Mouse (Mus musculus) lung, embryonic 16.5 days (tissue): ENCODE data around the gene Ubc. TPM values are rescaled to one million over a fixed set of nuclear protein-coding genes. Genes with fewer than 3 reads are reported as not detected.
"Not testable (repeated sequence)": the region's sequence is repeated elsewhere in the genome, so short reads cannot be mapped to it uniquely, and the experiment has no call there.

ENCODE experiments used
- ATAC-seq: fragments of 200-750 bp; cut with Nextera tagmentation; 2 replicates; pipeline ENCODE4 v1.8.0; 2017; ENCODE audit warnings: low read depth, mild to moderate bottlenecking, moderate library complexity
- H3K27ac ChIP-seq: fragments of 300-500 bp; sonication (generic); 2 replicates; pipeline ENCODE4 v1.5.1; 2014; ENCODE audit warnings: mild to moderate bottlenecking, control low read depth, low read length
- H3K27me3 ChIP-seq: fragments of 300-500 bp; sonication (generic); 2 replicates; pipeline ENCODE4 v1.6.1; 2014; ENCODE audit warnings: low read depth, low read length, mixed read lengths; ENCODE audit not compliant: control insufficient read depth, insufficient read depth
- H3K36me3 ChIP-seq: fragments of 300-500 bp; sonication (generic); 2 replicates; pipeline ENCODE4 v1.6.1; 2014; ENCODE audit warnings: low read length; ENCODE audit not compliant: control insufficient read depth, insufficient read depth
- H3K4me1 ChIP-seq: fragments of 300-500 bp; sonication (generic); replicated peaks from 2 replicates; pipeline ENCODE4 v1.6.1; 2014; ENCODE audit warnings: low read length, mixed read lengths; ENCODE audit not compliant: control insufficient read depth, insufficient read depth
- H3K4me2 ChIP-seq: fragments of 300-500 bp; sonication (generic); 2 replicates; pipeline ENCODE4 v1.6.1; 2014; ENCODE audit warnings: low read depth, low read length, control low read depth
- H3K4me3 ChIP-seq: fragments of 300-500 bp; sonication (generic); 2 replicates; pipeline ENCODE4 v1.5.1; 2014; ENCODE audit warnings: mild to moderate bottlenecking, low read length, control low read depth
- H3K9ac ChIP-seq: fragments of 300-500 bp; sonication (generic); 2 replicates; pipeline ENCODE4 v1.6.1; 2014; ENCODE audit warnings: low read length, control low read depth
- H3K9me3 ChIP-seq: fragments of 300-500 bp; sonication (generic); 2 replicates; pipeline ENCODE4 v1.6.1; 2016; ENCODE audit warnings: low read length; ENCODE audit not compliant: control insufficient read depth
- WGBS: fragments of 180-500 bp; shearing (Covaris S2); extraction: QIAGEN DNeasy Blood & Tissue Kit; methylation state at CpG from one replicate; pipeline ENCODE4 v1.1.7; 2014; 5-methylcytosine and 5-hydroxymethylcytosine counted together
- polyA plus RNA-seq: library from polyadenylated mRNA; unstranded; fragments of >200 nt; fragmentation: Nextera tagmentation; extraction: Ambion mirVana; gene quantifications from 2 replicates; pipeline ENCODE4 v1.2.1, GENCODE M21; 2015

The Ubc gene
- polyA plus RNA-seq, 1 experiment from 2014 or later, result 1,205 TPM

DNA sequence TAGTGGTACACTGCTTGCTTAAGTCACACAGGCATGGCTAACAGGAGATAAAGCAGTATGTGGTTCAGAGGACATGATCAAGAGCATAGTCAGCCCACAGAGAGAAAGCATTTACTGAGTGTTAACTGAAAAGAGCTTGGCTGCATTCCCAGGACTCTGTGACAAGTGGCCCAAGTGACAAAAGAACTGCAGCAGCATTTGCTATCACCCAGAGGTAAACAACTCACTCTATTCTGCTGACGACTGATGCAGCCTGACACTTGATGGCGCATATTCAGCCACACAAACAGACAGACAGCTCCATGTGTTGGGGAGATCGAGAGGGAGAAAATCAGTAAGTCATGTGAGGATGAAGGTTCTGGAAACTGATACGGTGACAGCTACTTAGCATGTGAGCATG is 23.8 kb upstream of the Ubc start:
- Histone ChIP-seq H3K4me3 (no peak overlapping the region), H3K4me2 (no peak overlapping the region), H3K4me1 (peaks cover 4% of the 10 kb centered on the region), H3K36me3 (peaks cover 45% of the 10 kb centered on the region), H3K9me3 (no peaks in the 10 kb centered on the region), H3K27me3 (no peaks in the 10 kb centered on the region), H3K9ac (no peak overlapping the region), H3K27ac (no peak overlapping the region)
- 51% methylated on average over 4 of the region's 4 CpGs for WGBS
- no peak for ATAC-seq

DNA sequence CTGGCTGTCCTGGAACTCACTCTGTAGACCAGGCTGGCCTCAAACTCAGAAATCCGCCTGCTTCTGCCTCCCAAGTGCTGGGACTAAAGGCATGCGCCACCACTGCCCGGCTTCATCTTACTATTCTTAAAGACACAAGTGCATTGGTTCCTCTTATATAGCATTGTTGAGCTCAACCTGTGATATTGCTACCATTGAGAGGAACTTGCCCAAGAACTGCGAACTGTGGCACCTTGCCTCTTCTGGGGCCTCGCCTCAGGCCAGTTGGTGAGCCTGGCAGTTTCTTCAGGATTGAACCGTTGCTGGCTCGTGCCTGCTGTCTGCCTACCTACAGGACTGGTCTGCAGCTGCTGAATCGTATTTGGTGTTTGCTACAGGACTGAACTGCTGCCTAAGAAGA is 22.5 kb upstream of the Ubc start:
- H3K36me3 ChIP-seq, result peaks cover 35% of the 10 kb centered on the region
- H3K4me1 ChIP-seq, H3K9me3 ChIP-seq, H3K9ac ChIP-seq, H3K4me2 ChIP-seq, H3K4me3 ChIP-seq, ATAC-seq, H3K27ac ChIP-seq, H3K27me3 ChIP-seq: not testable (repeated sequence)
- 87% methylated on average over 8 of the region's 8 CpGs for WGBS

DNA sequence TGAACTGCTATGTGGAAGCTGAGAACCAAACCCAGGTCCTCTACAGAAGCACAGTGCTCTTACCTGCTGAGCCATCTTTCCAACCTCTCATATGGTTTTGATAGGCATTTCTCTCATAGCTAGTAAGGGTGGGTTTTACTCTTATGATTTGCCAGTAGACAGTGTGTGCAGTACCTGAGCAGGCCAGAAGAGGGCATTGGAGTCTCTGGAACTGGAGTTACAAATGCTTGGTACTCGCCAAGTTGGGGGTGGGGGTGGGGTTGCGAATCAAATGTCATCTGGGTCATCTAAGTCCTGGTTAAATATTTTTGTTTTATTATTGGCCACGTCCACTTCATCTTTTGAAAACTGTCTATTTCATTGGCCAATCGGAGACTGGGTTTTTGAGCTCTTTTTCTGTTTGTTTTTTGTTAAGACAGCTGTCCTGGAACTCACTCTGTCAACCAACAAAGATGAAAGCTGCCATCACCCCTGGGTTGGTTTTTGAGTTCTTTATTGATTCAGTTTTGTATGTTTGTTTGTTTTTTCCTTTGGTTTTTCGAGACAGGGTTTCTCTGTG is 22.0 kb upstream of the Ubc start:
- H3K4me1 ChIP-seq, result peaks cover 9% of the 10 kb centered on the region
- whole genome bisulfite sequencing, result 65% methylated on average over 5 of the region's 5 CpGs
- H3K27ac ChIP-seq, result no peak overlapping the region
- peaks cover 32% of the 10 kb centered on the region for H3K36me3 ChIP-seq
- H3K9me3 ChIP-seq, result no peaks in the 10 kb centered on the region
- no peak overlapping the region for H3K9ac ChIP-seq
- no peak overlapping the region for H3K4me3 ChIP-seq
- H3K4me2 ChIP-seq, result no peak overlapping the region
- ATAC-seq, result no peak
- H3K27me3 ChIP-seq, result no peaks in the 10 kb centered on the region

DNA sequence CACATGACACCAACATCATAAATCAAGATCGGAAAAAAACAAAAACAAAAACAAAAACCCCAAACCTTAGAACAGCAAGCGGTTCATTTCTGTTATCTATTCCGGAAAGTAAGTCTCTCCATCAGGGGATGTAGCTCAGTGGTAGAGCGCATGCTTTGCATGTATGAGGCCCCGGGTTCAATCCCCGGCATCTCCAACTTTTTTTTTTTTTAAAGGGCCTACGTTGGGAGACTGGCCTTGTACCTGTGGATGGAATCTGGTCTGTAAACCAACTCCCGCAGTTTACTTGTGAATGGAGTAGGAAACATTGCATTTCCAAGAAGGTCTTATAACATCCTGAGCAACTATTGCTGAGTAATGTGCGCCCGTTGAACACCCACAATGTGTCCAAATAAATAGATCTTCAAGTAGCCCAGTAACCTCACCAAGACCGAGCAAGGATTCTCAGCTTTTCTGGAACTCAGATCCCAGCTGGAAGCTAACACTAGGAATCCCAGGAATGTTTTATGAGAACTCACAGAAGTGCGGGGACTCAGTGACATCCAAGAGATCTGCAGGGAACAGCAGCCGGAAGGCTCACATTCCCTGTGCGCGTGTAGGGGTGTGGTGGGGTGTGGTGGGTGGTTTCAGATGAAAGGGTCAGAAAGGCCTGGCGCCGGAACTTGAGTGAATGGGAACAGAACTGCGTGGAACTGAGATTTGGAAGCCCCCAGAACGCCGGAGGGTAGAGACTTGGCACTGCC is 19.5 kb upstream of the Ubc start:
- H3K27ac ChIP-seq, result no peak overlapping the region
- no peaks in the 10 kb centered on the region for H3K9me3 ChIP-seq
- peak overlapping the region; percentile 48 for H3K4me2 ChIP-seq
- no peak overlapping the region for H3K9ac ChIP-seq
- 8% methylated on average over 20 of the region's 20 CpGs for WGBS
- peaks cover 13% of the 10 kb centered on the region for H3K4me1 ChIP-seq
- H3K36me3 ChIP-seq, result peaks cover 9% of the 10 kb centered on the region
- no peaks in the 10 kb centered on the region for H3K27me3 ChIP-seq
- H3K4me3 ChIP-seq, result peak overlapping the region; percentile 42
- no peak for ATAC-seq

- peaks cover 14% of the 10 kb centered on the region for H3K4me1 ChIP-seq
- H3K27me3 ChIP-seq, result no peaks in the 10 kb centered on the region
- WGBS, result 0% methylated on average over 13 of the region's 13 CpGs
- peak; percentile 34 for ATAC-seq
- H3K4me2 ChIP-seq, result peak overlapping the region; percentile 48
- H3K27ac ChIP-seq, result peak overlapping the region; percentile 18; the same call in 1 of the 2 replicates
- H3K9me3 ChIP-seq, result no peaks in the 10 kb centered on the region
- H3K9ac ChIP-seq, result no peak overlapping the region
- H3K36me3 ChIP-seq, result peaks cover 4% of the 10 kb centered on the region; the same call in 1 of the 2 replicates
- peak overlapping the region; percentile 42 for H3K4me3 ChIP-seq
These were observed 18.8 kb upstream of the Ubc start for GRCm38 (mm10) chr5:125408842-125409241.

- Histone ChIP-seq H3K4me1 (peaks cover 16% of the 10 kb centered on the region), H3K4me2 (peak overlapping the region; percentile 34; the same call in 1 of the 2 replicates), H3K9ac (no peak overlapping the region), H3K36me3 (no peaks in the 10 kb centered on the region), H3K27me3 (no peaks in the 10 kb centered on the region), H3K4me3 (no peak overlapping the region), H3K9me3 (no peaks in the 10 kb centered on the region), H3K27ac (peak overlapping the region; percentile 18; the same call in 1 of the 2 replicates)
- no peak for ATAC-seq
- 70% methylated on average over 14 of the region's 14 CpGs for WGBS
These were observed 18.0 kb upstream of the Ubc start for GRCm38 (mm10) chr5:125407910-125408575.

- H3K9me3 ChIP-seq, result no peaks in the 10 kb centered on the region
- peaks cover 16% of the 10 kb centered on the region for H3K4me1 ChIP-seq
- no peak for ATAC-seq
- peak overlapping the region; percentile 77 for H3K9ac ChIP-seq
- H3K4me2 ChIP-seq, result peak overlapping the region; percentile 55
- no peaks in the 10 kb centered on the region for H3K27me3 ChIP-seq
- whole genome bisulfite sequencing, result 55% methylated on average over 13 of the region's 13 CpGs
- H3K36me3 ChIP-seq, result no peaks in the 10 kb centered on the region
- H3K27ac ChIP-seq, result peak overlapping the region; percentile 90
- peak overlapping the region; percentile 67 for H3K4me3 ChIP-seq
These were observed 17.2 kb upstream of the Ubc start for GRCm38 (mm10) chr5:125407020-125407830.

GRCm38 (mm10) chr5:125406322-125407016 is 16.5 kb upstream of the Ubc start:
- H3K9ac ChIP-seq, result peak overlapping the region; percentile 77
- peak; percentile 34 for ATAC-seq
- no peaks in the 10 kb centered on the region for H3K27me3 ChIP-seq
- WGBS, result under 1% methylated on average over 20 of the region's 20 CpGs
- H3K4me1 ChIP-seq, result peaks cover 16% of the 10 kb centered on the region
- peak overlapping the region; percentile 90 for H3K27ac ChIP-seq
- peak overlapping the region; percentile 55 for H3K4me2 ChIP-seq
- peak overlapping the region; percentile 67 for H3K4me3 ChIP-seq
- no peaks in the 10 kb centered on the region for H3K36me3 ChIP-seq
- H3K9me3 ChIP-seq, result no peaks in the 10 kb centered on the region
